Mouse (Mus musculus): ENCODE results near the gene Midn.
A peak's percentile ranks its signal among the peaks of the same experiment; 100 is the strongest.

Gene Midn

GRCm38 (mm10) chr10:80172527-80173292, 24.6 kb downstream of the Midn start, which contains the start of gene 1600002K03Rik:
1600002K03Rik (plus strand) TSS chr10:80172944.
- DNase-seq: peak; percentile 92 to 93

- DNase-seq: no peak
These were observed 25.3 kb downstream of the Midn start for GRCm38 (mm10) chr10:80173358-80173757.

GRCm38 (mm10) chr10:80173955-80174640, 26.0 kb downstream of the Midn start:
- no peak for DNase-seq

GRCm38 (mm10) chr10:80174705-80175104, 26.6 kb downstream of the Midn start:
- no peak for DNase-seq

- DNase-seq: no peak
These were observed 27.6 kb downstream of the Midn start for GRCm38 (mm10) chr10:80175536-80176269.

GRCm38 (mm10) chr10:80176270-80176834, 28.3 kb downstream of the Midn start:
- DNase-seq: no peak

- DNase-seq: no peak
These were observed 29.6 kb downstream of the Midn start for GRCm38 (mm10) chr10:80177441-80178279.

- DNase-seq: no peak
These were observed 31.3 kb downstream of the Midn start, which contains the start of gene Efna2 for GRCm38 (mm10) chr10:80179068-80180051. Efna2 (plus strand) TSS chr10:80179482.

- DNase-seq: no peak
These were observed 32.2 kb downstream of the Midn start for GRCm38 (mm10) chr10:80180288-80180687.

GRCm38 (mm10) chr10:80180823-80181222, 32.8 kb downstream of the Midn start:
- DNase-seq: no peak

- DNase-seq: no peak
These were observed 34.5 kb downstream of the Midn start for GRCm38 (mm10) chr10:80182547-80182946.

GRCm38 (mm10) chr10:80186649-80187048, 38.6 kb downstream of the Midn start:
- no peak for DNase-seq

- no peak for DNase-seq
These were observed 39.7 kb downstream of the Midn start for GRCm38 (mm10) chr10:80187739-80188138.

- no peak for DNase-seq
These were observed 40.5 kb downstream of the Midn start for GRCm38 (mm10) chr10:80188453-80189024.

GRCm38 (mm10) chr10:80189999-80190398, 41.9 kb downstream of the Midn start:
- no peak for DNase-seq

GRCm38 (mm10) chr10:80190491-80191051, 42.5 kb downstream of the Midn start:
- DNase-seq: no peak

GRCm38 (mm10) chr10:80193976-80194375, 45.9 kb downstream of the Midn start:
- no peak for DNase-seq

GRCm38 (mm10) chr10:80194441-80194840, 46.4 kb downstream of the Midn start:
- no peak for DNase-seq

- DNase-seq: no peak
These were observed 48.1 kb downstream of the Midn start for GRCm38 (mm10) chr10:80196167-80196566.

Measured in lung, adult 18-20 months (tissue).